Mouse (Mus musculus): ENCODE measurements around the gene Creb1. TPM values are rescaled to one million over a fixed set of nuclear protein-coding genes. Genes with fewer than 3 reads are reported as not detected.

Gene Creb1
- total RNA-seq (2021) = 10 to 100 TPM; 18.4 to 20.3 TPM
- long read RNA-seq, experiment 1, full-length matches to known transcripts = 4 of 11 reads
- long read RNA-seq, experiment 1, partial matches to known transcripts = 0 of 11 reads
- long read RNA-seq, experiment 1, other reads (novel, unspliced or antisense) = 7 of 11 reads
- long read RNA-seq, experiment 2, partial matches to known transcripts = 0 of 10 reads
- long read RNA-seq, experiment 2, other reads (novel, unspliced or antisense) = 7 of 10 reads

DNA sequence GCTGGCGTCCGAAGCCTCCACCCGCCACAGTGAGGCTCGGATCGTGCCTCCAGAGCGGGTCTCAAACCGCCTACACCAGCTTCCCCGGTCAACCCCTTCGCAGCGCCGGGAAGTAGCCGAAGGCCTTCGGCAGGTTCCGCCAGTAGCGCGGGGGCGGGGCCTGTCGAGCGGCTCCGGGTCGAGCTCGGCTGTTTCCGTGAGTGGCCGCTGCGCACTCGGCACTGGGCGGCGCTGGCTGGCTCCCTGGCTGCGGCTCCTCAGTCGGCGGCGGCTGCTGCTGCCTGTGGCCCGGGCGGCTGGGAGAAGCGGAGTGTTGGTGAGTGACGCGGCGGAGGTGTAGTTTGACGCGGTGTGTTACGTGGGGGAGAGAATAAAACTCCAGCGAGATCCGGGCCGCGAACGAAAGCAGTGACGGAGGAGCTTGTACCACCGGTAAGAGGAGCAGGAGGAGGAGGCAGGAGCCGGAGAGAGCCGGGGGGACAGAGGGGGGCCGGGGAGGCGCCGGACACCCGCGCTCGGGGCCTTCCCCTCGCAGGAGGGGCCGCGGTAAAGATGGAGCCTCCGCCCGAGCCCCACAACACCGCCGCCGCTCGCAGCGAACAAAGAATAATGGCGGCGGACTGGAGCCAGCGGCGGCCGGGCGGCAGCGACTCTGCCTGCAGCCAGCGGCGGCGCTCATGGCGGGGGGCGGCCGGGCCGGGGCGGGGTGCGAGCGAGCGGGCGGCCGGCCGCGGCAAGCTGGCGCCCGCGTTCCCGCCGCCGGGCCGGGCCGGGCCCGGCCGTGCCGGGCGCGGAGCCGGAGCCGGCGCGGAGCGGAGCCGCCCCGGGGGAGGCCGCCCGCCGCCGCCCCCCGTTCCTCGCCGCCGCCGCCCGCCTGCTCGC is at the start of gene Creb1:
Gene Creb1, plus strand, starts transcription at position 57 of the 882 bp plus-strand sequence.
- DNase-seq (ENCODE audit: low spot score) = peak; percentile 97

DNA sequence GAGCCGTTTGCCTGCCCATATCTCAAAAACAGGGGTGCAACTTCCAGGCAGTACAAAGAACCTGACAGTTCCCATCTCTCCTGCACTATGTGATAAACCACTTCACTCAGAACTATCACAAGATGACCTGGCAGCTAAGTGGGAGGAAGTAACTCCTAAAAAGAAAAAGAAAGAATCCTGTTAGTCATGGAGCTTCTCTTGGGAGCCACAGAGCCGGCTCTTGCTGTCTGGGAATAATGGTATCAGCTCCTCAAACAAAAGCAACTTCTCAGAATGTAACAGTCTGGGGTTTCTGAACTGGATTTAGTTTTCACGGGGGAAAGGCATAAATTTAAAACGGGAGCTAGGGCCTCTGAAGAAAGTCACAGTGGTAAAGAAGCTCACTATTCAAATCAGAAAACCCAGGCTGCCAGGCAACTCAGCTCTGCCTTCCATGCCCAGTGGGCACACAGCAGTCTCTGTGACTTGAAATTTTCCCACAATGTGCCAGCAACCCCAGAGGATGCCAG is 43.9 kb upstream of the Creb1 start:
- DNase-seq (ENCODE audit: low spot score) = no peak

- DNase-seq (ENCODE audit: low spot score) = no peak
Measured at GRCm38 (mm10) chr1:64496803-64497202, 35.6 kb upstream of the Creb1 start.

GRCm38 (mm10) chr1:64501382-64502140 is 30.9 kb upstream of the Creb1 start:
- DNase-seq (ENCODE audit: low spot score) = no peak

DNA sequence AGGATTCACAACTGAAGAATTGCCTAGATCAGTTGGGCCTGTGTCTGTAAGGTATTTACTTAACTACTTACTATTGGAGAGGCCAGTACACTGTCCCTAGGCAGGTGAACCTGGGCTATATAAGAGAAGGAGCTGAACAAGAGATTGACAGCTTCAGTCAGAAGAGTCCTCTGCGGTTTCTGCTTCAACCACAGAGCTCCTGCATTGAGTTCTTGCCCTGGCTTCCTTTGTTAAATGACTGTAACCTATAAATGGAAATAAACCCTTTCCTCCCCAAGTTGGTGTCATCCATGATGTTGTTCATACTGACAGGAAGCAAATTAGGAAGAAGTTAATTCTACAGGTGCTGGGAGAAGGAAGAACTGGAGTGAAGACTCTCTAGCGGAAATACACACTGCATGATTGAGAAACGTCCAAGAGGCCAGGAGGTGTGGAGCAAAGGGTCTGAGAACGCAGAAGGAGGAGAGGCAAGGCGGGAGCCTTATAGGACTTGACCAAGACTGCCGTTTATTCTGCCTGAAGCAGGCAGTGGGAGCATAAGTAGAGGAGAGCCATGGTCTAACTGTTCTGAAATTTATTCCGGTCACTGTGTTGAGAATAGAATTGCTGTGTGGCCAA is 23.9 kb upstream of the Creb1 start:
- no peak for DNase-seq (ENCODE audit: low spot score)

GRCm38 (mm10) chr1:64509678-64510077 is 22.8 kb upstream of the Creb1 start:
- DNase-seq (ENCODE audit: low spot score) = no peak

DNA sequence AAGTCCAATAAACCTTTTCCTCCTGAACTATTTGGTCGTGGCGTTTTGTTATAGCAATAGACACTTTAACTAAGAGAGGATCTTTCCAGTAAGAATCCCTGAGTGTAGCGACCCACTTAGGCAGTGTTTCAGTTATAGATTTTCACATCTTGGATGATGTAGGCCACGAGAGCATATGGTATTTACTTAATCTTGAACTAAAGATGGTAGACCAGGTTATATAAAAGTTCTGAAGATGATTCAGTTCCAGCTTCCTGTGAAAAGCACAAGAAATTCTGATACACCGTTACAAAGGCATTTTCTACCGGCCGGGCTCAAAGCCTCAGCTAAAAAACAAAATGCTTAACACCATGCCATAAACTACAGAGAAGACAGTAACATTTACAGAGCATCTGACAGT is 18.3 kb upstream of the Creb1 start:
- no peak for DNase-seq (ENCODE audit: low spot score)

DNA sequence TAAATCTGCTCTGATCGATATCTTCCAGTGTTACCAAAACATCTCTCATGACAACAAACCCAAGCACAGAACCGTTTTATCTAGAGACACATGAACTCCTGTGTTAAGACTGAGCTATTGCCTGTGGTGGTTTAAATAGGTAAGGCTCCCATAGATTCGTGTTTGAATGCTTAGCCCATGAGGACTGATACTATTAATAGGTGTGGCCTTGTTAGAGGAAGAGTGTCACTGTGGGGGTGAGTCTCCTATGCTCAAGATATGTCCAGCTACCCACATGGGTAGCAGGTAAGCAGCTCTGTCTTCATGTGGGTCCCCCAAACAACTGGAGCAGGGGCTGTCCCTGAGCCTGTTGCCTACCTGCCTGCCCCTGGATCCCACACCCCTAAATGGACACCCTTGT is 15.9 kb upstream of the Creb1 start:
- DNase-seq (ENCODE audit: low spot score) = no peak

GRCm38 (mm10) chr1:64518480-64518879 is 14.0 kb upstream of the Creb1 start:
- no peak for DNase-seq (ENCODE audit: low spot score)

DNA sequence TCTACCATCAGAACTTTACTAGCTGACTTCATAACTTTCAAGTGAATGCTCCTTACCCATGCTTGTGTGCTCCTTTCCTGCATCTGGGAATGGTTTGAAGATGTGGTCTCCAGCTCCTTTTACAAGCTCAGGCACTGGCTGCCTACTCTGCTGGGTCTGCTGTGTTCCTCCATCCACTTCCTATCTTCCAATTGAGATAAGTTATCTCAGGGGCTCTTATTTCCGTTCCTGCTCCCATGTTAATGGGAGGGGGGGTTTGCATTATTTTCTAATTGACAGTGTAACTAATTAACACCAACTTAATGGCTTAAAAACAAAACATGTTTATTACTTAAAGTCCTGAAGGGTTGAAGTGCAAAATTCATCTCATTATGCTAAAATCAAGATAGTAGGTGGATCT is 13.1 kb upstream of the Creb1 start:
- DNase-seq (ENCODE audit: low spot score) = no peak

- DNase-seq (ENCODE audit: low spot score) = no peak
Measured at GRCm38 (mm10) chr1:64519901-64520300, 12.5 kb upstream of the Creb1 start.

GRCm38 (mm10) chr1:64521734-64522133 is 10.7 kb upstream of the Creb1 start:
- DNase-seq (ENCODE audit: low spot score) = no peak

DNA sequence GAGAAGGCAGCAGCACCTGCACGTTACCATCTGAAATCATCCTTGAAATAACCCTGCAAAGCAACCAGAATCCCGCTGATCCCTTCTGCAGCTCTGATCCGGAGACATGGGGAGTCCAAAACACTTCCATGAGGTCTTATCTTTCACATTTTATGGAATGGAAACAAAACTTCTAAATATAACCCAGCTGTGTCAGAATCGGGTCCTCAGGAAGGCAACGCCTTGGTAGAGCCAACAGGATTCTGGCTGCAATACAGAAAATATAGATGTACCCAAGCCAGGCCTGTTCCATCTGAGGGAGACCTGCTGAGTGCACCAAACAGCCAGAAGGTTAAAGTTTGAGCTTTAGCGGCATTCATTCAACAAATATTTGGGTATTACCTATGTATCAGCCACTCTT is 9.8 kb upstream of the Creb1 start:
- no peak for DNase-seq (ENCODE audit: low spot score)

GRCm38 (mm10) chr1:64523117-64523516 is 9.3 kb upstream of the Creb1 start:
- DNase-seq (ENCODE audit: low spot score) = no peak

GRCm38 (mm10) chr1:64524661-64525060 is 7.8 kb upstream of the Creb1 start:
- no peak for DNase-seq (ENCODE audit: low spot score)

GRCm38 (mm10) chr1:64527626-64528025 is 4.8 kb upstream of the Creb1 start:
- no peak for DNase-seq (ENCODE audit: low spot score)

DNA sequence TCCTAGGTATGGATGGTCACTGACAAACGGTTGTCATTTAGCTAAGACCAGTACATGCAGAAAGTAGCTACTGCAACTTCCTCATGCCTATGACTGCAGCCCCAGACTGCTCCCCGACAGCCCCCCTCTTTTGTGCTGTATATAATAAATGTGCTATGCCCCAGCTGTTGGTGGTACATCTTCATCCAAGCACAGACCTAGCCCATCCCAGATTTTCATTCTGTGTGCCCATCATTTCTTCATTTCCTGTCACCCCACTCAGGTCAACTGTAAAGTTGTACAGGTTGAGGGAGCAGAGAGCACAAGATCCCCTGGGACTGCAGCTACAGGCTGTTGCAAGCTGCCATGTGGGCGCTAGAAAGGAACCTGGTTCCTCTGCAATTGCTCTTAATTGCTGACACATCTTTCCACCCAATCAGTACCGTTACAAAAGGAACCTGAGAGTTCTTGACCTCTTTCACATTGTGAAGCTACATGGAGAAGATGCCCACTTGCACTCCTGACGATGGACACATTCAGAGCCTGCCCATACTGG is 2.6 kb upstream of the Creb1 start:
- no peak for DNase-seq (ENCODE audit: low spot score)

GRCm38 (mm10) chr1:64531548-64531947 is 897 bp upstream of the Creb1 start:
- no peak for DNase-seq (ENCODE audit: low spot score)

GRCm38 (mm10) chr1:64532067-64532523 is 350 bp upstream of the Creb1 start:
- no peak for DNase-seq (ENCODE audit: low spot score)

- peak; percentile 50 for DNase-seq (ENCODE audit: low spot score)
Measured at GRCm38 (mm10) chr1:64533471-64534443, 1.3 kb downstream of the Creb1 start.
